Mouse (Mus musculus) embryonic facial prominence, embryonic 14.5 days (tissue): ENCODE results near the gene Rad50. TPM values are rescaled to one million over a fixed set of nuclear protein-coding genes. Genes with fewer than 3 reads are reported as not detected.
A peak's percentile ranks its signal among the peaks of the same experiment; 100 is the strongest.

ENCODE experiments used
- ATAC-seq: fragments of 200-750 bp; cut with Nextera tagmentation; 2 replicates; pipeline ENCODE4 v1.8.0; 2017; ENCODE audit warnings: low read depth, moderate number of reproducible peaks, moderate TSS enrichment
- DNase-seq: peaks from one replicate; pipeline ENCODE4 v3.0.0-alpha.2; 2015; ENCODE audit warnings: low spot score
- H3K27ac ChIP-seq: fragments of 300-500 bp; sonication (generic); replicated peaks from 2 replicates; pipeline ENCODE4 v1.5.1; 2014; ENCODE audit warnings: low read depth, mild to moderate bottlenecking, low read length, moderate library complexity
- H3K27me3 ChIP-seq: fragments of 300-500 bp; sonication (generic); replicated peaks from 2 replicates; pipeline ENCODE4 v1.6.1; 2014; ENCODE audit warnings: low read length; ENCODE audit not compliant: control insufficient read depth, insufficient read depth
- H3K36me3 ChIP-seq: fragments of 300-500 bp; sonication (generic); 2 replicates; pipeline ENCODE4 v1.6.1; 2014; ENCODE audit warnings: low read length, mixed read lengths; ENCODE audit not compliant: control insufficient read depth, insufficient read depth
- H3K4me1 ChIP-seq: fragments of 300-500 bp; sonication (generic); 2 replicates; pipeline ENCODE4 v1.6.1; 2014; ENCODE audit warnings: antibody characterized with exemption, low read length; ENCODE audit not compliant: control insufficient read depth, insufficient read depth
- H3K4me2 ChIP-seq: fragments of 300-500 bp; sonication (generic); 2 replicates; pipeline ENCODE4 v1.6.1; 2014; ENCODE audit warnings: low read depth, mild to moderate bottlenecking, low read length, moderate library complexity, mixed read lengths
- H3K4me3 ChIP-seq: fragments of 300-500 bp; sonication (generic); 2 replicates; pipeline ENCODE4 v1.5.1; 2014; ENCODE audit warnings: low read depth, mild to moderate bottlenecking, low read length
- H3K9ac ChIP-seq: fragments of 300-500 bp; sonication (generic); 2 replicates; pipeline ENCODE4 v1.6.1; 2014; ENCODE audit warnings: low read depth, mild to moderate bottlenecking, low read length, moderate library complexity, mixed read lengths
- H3K9me3 ChIP-seq: fragments of 300-500 bp; sonication (generic); 2 replicates; pipeline ENCODE4 v1.6.1; 2016; ENCODE audit warnings: low read length; ENCODE audit not compliant: control insufficient read depth
- WGBS: fragments of 180-500 bp; shearing (Covaris S2); extraction: QIAGEN DNeasy Blood & Tissue Kit; methylation state at CpG from one replicate; pipeline ENCODE4 v1.1.7; 2014; 5-methylcytosine and 5-hydroxymethylcytosine counted together
- polyA plus RNA-seq: library from polyadenylated mRNA; unstranded; fragments of >200 nt; fragmentation: Nextera tagmentation; extraction: Ambion mirVana; gene quantifications from 2 replicates; pipeline ENCODE4 v1.2.1, GENCODE M21; 2014

The Rad50 gene
- polyA plus RNA-seq, 1 experiment from 2014 or later = 18.0 TPM

DNA sequence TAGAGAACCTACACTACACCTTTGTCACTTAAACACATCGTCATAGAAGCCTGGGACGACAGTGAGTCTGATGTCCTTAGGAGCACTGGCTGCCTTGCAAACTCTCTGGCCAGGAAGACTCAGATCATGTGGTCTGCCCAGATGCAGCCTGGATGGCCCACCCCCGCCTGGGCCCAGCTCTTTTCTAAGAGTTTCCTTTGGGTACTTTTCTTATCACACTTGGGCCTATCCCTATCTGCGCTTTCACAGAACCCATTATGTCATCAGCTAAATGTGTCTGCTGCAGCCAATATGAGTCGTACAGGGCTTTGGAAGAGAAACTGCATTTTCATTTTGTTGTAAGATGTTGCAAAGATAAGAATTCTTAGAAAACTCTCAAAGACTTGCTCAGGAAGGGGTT is 52.1 kb downstream of the Rad50 start:
- no peak overlapping the region for H3K4me2 ChIP-seq
- ATAC-seq (no peak), DNase-seq (no peak)
- H3K27me3 ChIP-seq = no peaks in the 10 kb centered on the region
- H3K9ac ChIP-seq = no peak overlapping the region
- H3K27ac ChIP-seq = no peak overlapping the region
- H3K9me3 ChIP-seq = no peaks in the 10 kb centered on the region
- peaks cover 54% of the 10 kb centered on the region for H3K36me3 ChIP-seq
- H3K4me3 ChIP-seq = no peak overlapping the region
- no peaks in the 10 kb centered on the region for H3K4me1 ChIP-seq
- WGBS = 88% methylated on average over 5 of the region's 5 CpGs

DNA sequence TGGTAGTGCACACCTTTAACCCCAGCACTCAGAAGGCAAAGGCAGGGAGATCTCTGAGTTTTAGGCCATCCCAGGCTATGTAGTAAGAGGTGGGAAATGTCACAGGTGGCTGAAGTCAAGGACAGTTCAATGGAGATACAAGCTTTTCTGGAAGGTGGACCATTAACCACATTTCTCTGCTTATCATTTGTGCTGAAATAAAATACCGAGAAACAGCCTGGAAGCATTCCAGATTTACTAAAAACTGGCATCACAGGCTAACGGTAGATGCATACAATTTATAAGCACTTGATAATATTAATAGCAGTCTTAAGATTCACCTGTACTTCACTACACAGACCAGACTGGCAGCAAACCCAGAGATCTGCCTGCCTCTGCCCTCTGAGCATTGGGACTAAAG is 54.7 kb downstream of the Rad50 start:
- no peaks in the 10 kb centered on the region for H3K27me3 ChIP-seq
- no peaks in the 10 kb centered on the region for H3K9me3 ChIP-seq
- ATAC-seq (no peak), DNase-seq (no peak)
- no peak overlapping the region for H3K9ac ChIP-seq
- no peak overlapping the region for H3K4me3 ChIP-seq
- peaks cover 60% of the 10 kb centered on the region for H3K36me3 ChIP-seq
- no peaks in the 10 kb centered on the region for H3K4me1 ChIP-seq
- H3K4me2 ChIP-seq = no peak overlapping the region
- H3K27ac ChIP-seq = no peak overlapping the region
- WGBS = 90% methylated on average over 2 of the region's 2 CpGs

DNA sequence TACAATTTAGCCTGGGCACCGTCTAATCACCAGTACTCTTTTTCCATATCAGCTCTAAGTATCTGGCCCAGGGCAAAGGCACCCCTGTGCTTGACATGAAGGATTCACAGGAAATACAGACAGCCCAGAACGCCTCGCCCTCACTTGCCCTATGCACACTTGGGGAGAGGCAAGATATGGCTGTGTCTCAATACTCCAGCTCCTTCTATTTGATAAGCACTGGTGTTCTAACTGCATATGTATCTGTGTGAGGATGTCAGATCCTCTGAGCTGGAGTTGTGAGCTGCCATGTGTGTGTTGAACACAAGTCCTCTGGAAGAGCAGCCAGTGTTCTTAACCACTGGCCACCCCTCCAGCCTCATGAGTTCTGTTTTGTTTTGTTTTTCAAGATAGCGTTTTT is 55.7 kb downstream of the Rad50 start:
- Histone ChIP-seq H3K9ac (no peak overlapping the region), H3K27ac (no peak overlapping the region), H3K9me3 (no peaks in the 10 kb centered on the region), H3K4me2 (no peak overlapping the region), H3K4me3 (no peak overlapping the region), H3K4me1 (no peaks in the 10 kb centered on the region), H3K36me3 (peaks cover 55% of the 10 kb centered on the region), H3K27me3 (no peaks in the 10 kb centered on the region)
- ATAC-seq (no peak), DNase-seq (no peak)
- WGBS = 86% methylated on average over 4 of the region's 4 CpGs

DNA sequence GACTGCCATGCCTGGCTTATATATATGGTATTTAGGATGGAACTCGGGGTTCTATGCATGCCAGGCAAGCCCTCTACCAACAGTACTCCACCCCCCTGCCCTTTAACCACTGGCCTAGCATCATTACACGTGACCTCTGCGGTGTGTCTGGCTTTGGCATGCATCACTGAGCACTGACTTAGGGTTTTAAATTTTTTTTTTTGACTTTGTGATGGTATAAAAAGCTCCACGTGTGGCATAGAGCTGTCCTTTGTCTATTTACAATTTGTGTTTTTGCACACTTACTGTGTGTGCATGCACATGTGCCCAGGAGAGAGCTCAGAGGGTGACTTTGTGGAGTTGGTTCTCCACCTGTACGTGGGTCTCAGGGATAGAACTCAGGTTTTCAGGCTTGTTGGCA is 63.1 kb downstream of the Rad50 start:
- no peak overlapping the region for H3K4me2 ChIP-seq
- DNase-seq (no peak), ATAC-seq (no peak)
- no peaks in the 10 kb centered on the region for H3K27me3 ChIP-seq
- WGBS = 78% methylated on average over 5 of the region's 5 CpGs
- H3K4me3 ChIP-seq = no peak overlapping the region
- no peak overlapping the region for H3K27ac ChIP-seq
- H3K36me3 ChIP-seq = no peaks in the 10 kb centered on the region
- no peak overlapping the region for H3K9ac ChIP-seq
- no peaks in the 10 kb centered on the region for H3K9me3 ChIP-seq
- H3K4me1 ChIP-seq = no peaks in the 10 kb centered on the region

DNA sequence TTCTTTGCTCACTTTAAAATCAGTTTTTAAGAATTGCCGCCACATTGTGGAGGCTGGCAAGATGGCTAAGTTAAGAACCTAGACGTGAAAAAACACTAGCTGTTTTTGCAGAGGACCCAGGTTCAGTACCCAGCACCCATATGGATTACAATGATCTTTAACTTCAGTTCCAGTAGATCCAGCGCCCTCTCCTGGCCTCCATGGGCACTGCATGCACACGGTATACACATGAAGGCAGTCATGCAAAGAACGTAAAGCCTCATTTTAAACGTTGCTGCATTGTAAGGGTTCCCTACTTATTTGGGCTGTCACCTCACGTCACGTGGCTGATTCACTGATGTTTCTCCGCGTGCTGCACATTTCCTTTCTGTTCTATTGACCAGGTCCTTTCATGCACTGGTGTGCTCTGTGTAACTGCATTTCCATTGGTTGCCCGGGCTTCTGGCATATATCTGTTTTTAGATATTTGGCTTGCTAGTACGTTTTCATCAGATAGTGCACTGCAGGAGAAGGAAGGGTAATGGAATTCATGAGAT is 64.3 kb downstream of the Rad50 start:
- Histone ChIP-seq H3K36me3 (no peaks in the 10 kb centered on the region), H3K27me3 (no peaks in the 10 kb centered on the region), H3K27ac (no peak overlapping the region), H3K4me2 (no peak overlapping the region), H3K4me1 (no peaks in the 10 kb centered on the region), H3K9ac (no peak overlapping the region), H3K4me3 (no peak overlapping the region), H3K9me3 (no peaks in the 10 kb centered on the region)
- 78% methylated on average over 12 of the region's 12 CpGs for WGBS
- ATAC-seq (no peak), DNase-seq (no peak)

DNA sequence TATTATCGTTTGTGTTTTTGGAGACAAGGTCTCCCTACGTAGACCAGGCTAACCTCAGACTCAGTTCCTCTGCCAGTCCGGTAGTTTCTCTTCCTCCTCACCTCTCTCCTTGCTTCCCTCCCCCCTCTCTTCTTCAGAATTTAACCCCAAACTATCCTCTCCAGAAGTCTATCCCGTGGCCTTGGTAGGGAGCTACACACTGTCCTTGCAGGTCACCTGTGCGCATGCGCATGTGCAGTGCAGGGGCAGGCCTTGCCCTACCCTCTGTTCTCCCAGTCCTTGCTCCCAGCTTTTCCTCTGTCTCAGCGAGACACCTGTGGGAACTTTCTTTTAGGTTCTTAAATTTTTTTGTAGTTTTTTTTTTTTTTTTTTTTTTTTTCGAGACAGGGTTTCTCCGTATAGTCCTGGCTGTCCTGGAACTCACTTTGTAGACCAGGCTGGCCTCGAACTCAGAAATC is 69.3 kb downstream of the Rad50 start:
- Histone ChIP-seq H3K4me3 (no peak overlapping the region), H3K27ac (no peak overlapping the region), H3K4me1 (peaks cover 8% of the 10 kb centered on the region), H3K9ac (no peak overlapping the region), H3K36me3 (no peaks in the 10 kb centered on the region), H3K9me3 (no peaks in the 10 kb centered on the region), H3K27me3 (peaks cover 4% of the 10 kb centered on the region; the same call in 1 of the 2 replicates), H3K4me2 (no peak overlapping the region)
- DNase-seq (no peak), ATAC-seq (no peak)
- WGBS = 75% methylated on average over 10 of the region's 10 CpGs

DNA sequence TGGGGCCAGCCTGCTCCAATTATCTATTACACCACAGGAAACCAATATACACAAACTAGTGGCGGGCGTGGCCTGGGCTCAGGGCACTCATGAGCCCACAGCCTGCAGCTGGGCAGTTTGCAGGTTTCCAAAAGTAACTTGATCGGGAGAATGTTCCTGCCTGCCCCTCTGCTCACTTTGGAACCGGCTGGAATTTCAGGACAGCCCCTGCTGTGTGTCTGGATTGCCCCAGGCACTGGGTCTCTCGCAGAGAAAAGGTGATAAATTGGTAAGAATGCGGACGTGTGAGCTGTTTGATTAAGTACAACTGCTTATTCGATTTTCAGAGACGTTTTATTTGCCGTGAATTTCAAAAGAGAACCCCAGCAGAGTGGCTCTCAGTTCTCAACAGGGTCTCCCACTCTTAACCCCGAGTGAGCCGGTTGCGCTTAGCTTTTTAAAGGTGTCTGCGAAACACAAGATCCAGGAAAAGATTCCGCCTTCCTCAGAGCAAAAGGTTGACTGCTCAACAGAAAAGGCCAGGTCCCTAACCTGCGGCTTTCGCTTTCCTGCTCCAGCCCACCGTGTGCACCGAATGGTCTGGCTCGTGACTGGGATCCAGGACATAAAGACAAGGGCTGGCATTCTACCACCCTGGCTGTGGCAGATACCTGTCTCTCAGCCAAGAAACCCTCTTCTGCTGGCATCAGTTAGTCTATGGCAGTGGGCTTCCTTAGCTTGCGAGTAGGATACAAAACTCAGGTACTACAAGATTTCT is 69.9 kb downstream of the Rad50 start:
- H3K27me3 ChIP-seq = peaks cover 4% of the 10 kb centered on the region; the same call in 1 of the 2 replicates
- H3K36me3 ChIP-seq = no peaks in the 10 kb centered on the region
- H3K4me2 ChIP-seq = peak overlapping the region; percentile 16
- WGBS = 16% methylated on average over 21 of the region's 21 CpGs
- ATAC-seq (no peak), DNase-seq (peak; percentile 17)
- H3K27ac ChIP-seq = no peak overlapping the region
- 0 out of 2 replicates have a peak overlapping the region, but pooled peaks have one; percentile 1 for H3K4me3 ChIP-seq
- H3K9me3 ChIP-seq = no peaks in the 10 kb centered on the region
- H3K4me1 ChIP-seq = peaks cover 8% of the 10 kb centered on the region
- H3K9ac ChIP-seq = no peak overlapping the region

DNA sequence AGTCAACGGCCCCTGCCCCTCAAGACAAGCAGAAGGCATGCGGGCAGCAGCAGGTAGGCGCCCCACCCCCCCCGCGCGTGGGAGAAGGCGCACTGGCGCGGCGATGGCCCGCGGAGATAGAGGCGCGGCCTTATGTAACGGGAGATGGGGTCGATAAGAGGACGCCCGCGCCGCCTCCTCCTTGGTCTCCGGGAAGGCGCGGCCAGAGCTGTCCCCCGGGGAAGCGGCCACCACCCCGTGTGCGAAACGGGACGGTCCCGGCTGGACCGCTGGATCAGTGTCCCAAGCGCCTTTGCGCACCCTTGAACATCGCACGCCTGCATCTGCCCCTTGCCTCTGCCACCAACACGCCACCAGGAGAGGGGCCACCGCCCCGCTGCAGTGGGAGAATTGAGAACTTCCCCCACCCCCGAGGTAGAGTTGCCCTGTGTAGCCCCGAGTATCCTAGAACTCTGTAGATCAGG is 70.9 kb downstream of the Rad50 start:
- DNase-seq = peak; percentile 21
- Histone ChIP-seq H3K9me3 (no peaks in the 10 kb centered on the region), H3K27ac (no peak overlapping the region), H3K9ac (peak overlapping the region; percentile 43; the same call in 1 of the 2 replicates), H3K4me2 (peak overlapping the region; percentile 77), H3K4me3 (peak overlapping the region; percentile 42), H3K36me3 (no peaks in the 10 kb centered on the region), H3K4me1 (peaks cover 8% of the 10 kb centered on the region), H3K27me3 (peaks cover 4% of the 10 kb centered on the region; the same call in 1 of the 2 replicates)
- no peak for ATAC-seq
- 0% methylated on average over 10 of the region's 40 CpGs for WGBS
